Mouse (Mus musculus): ENCODE results near the gene Tmem231. TPM values are rescaled to one million over a fixed set of nuclear protein-coding genes. Genes with fewer than 3 reads are reported as not detected.

Gene Tmem231
- polyA plus RNA-seq, 2 experiments, result 15.7 to 16.3 TPM

DNA sequence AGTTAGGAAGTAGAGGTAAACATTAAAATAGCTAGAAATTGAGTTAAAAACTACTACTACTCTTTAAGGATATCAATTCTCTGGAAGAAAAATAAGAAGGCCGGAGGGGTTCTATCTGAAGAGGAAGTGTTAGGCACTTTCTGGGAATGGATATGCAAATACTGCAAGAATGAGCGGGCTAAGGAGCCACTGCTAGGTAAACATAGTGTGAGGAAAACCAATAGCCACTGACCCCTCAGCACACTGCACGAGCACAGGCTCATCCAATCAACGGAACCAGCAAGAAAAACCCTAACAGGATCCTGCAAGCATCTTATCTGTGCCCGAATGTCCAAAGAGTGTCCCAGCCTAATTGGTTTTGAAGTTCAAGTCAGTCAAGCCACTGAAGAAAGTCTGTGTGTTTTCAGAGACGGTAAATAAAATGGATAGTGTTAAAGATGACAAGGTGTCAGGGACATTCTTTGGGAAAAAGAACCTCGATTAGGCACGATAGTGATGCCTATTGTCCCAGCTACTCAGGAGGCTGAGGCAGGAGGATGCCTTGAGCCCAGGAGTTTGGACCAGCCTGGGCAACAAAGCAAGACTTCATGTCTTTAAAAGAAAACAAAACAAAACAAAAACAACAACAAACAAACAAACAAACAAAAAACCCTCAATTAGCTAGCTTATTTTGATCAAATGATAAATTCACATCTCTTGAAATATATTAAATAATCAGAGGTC, 68.4 kb downstream of the Tmem231 start:
- WGBS, result 95% methylated on average over 8 of the region's 8 CpGs
- Histone ChIP-seq H3K4me2 (replicated peaks; ENCODE audit: low read depth, low read length, severe bottlenecking) (no peak overlapping the region), H3K9me3 (ENCODE audit: control insufficient read depth, low read length) (no peaks in the 10 kb centered on the region), H3K27me3 (ENCODE audit: control insufficient read depth, insufficient read depth, low read length) (no peaks in the 10 kb centered on the region), H3K27ac (replicated peaks; ENCODE audit: low read depth, low read length) (no peak overlapping the region), H3K36me3 (ENCODE audit: control insufficient read depth, insufficient read depth, low read length) (peaks cover 20% of the 10 kb centered on the region), H3K4me3 (replicated peaks; ENCODE audit: low read length) (no peak overlapping the region), H3K4me1 (ENCODE audit: control insufficient read depth, insufficient read depth, low read length) (no peaks in the 10 kb centered on the region), H3K9ac (ENCODE audit: low read depth, low read length, severe bottlenecking) (no peak overlapping the region)
- ATAC-seq (ENCODE audit: low FRiP score, low read depth) (no peak), DNase-seq (ENCODE audit: low spot score) (no peak)
- no peak for TF ChIP-seq POLR2A (IDR thresholded peaks at IDR 0.05; ENCODE audit: borderline replicate concordance, extremely low read depth, insufficient read depth, insufficient read length)

GRCm38 (mm10) chr8:111864648-111865047, 69.0 kb downstream of the Tmem231 start:
- no peaks in the 10 kb centered on the region for H3K9me3 ChIP-seq (ENCODE audit: control insufficient read depth, low read length)
- no peak overlapping the region for H3K9ac ChIP-seq (ENCODE audit: low read depth, low read length, severe bottlenecking)
- no peaks in the 10 kb centered on the region for H3K27me3 ChIP-seq (ENCODE audit: control insufficient read depth, insufficient read depth, low read length)
- H3K4me1 ChIP-seq (ENCODE audit: control insufficient read depth, insufficient read depth, low read length), result no peaks in the 10 kb centered on the region
- H3K27ac ChIP-seq (replicated peaks; ENCODE audit: low read depth, low read length), result no peak overlapping the region
- peaks cover 20% of the 10 kb centered on the region for H3K36me3 ChIP-seq (ENCODE audit: control insufficient read depth, insufficient read depth, low read length)
- H3K4me3 ChIP-seq (replicated peaks; ENCODE audit: low read length), result no peak overlapping the region
- ATAC-seq (ENCODE audit: low FRiP score, low read depth) (no peak), DNase-seq (ENCODE audit: low spot score) (no peak)
- 93% methylated on average over 8 of the region's 8 CpGs for WGBS
- H3K4me2 ChIP-seq (replicated peaks; ENCODE audit: low read depth, low read length, severe bottlenecking), result no peak overlapping the region
- no peak for TF ChIP-seq POLR2A (IDR thresholded peaks at IDR 0.05; ENCODE audit: borderline replicate concordance, extremely low read depth, insufficient read depth, insufficient read length)

DNA sequence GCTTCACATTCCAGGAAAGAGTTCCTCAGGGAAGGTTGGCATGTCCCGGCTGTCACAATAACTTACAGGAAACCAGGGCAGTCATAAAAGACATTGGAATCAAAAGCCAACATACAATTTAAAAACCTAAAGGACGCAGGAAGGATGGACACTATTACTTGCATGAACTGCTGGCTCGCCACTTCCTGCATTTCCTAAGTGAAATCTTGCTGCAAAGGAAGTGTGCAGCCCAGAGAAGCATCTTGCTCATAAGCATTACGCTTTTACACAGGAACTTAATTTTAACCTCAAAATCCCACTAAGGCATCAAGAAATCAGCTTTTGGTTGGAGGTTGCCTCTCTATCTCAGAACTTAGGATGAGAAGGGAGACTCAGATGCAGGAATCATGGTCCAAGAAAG, 70.4 kb downstream of the Tmem231 start:
- no peaks in the 10 kb centered on the region for H3K27me3 ChIP-seq (ENCODE audit: control insufficient read depth, insufficient read depth, low read length)
- no peak for TF ChIP-seq POLR2A (IDR thresholded peaks at IDR 0.05; ENCODE audit: borderline replicate concordance, extremely low read depth, insufficient read depth, insufficient read length)
- no peak overlapping the region for H3K4me2 ChIP-seq (replicated peaks; ENCODE audit: low read depth, low read length, severe bottlenecking)
- no peak overlapping the region for H3K4me3 ChIP-seq (replicated peaks; ENCODE audit: low read length)
- H3K27ac ChIP-seq (replicated peaks; ENCODE audit: low read depth, low read length), result no peak overlapping the region
- H3K36me3 ChIP-seq (ENCODE audit: control insufficient read depth, insufficient read depth, low read length), result peaks cover 20% of the 10 kb centered on the region
- H3K9ac ChIP-seq (ENCODE audit: low read depth, low read length, severe bottlenecking), result no peak overlapping the region
- no peaks in the 10 kb centered on the region for H3K9me3 ChIP-seq (ENCODE audit: control insufficient read depth, low read length)
- no peaks in the 10 kb centered on the region for H3K4me1 ChIP-seq (ENCODE audit: control insufficient read depth, insufficient read depth, low read length)
- 77% methylated on average over 4 of the region's 4 CpGs for WGBS
- DNase-seq (ENCODE audit: low spot score) (no peak), ATAC-seq (ENCODE audit: low FRiP score, low read depth) (no peak)

Other genes with a start within 250 kb of the Tmem231 start
- 0.10 and 0.91 TPM in 2 replicates for gene Ctrb1, start 242.9 kb downstream of the Tmem231 start, polyA plus RNA-seq (2012; rRNA removed)
- gene Ctrb1, start 242.9 kb downstream of the Tmem231 start, polyA plus RNA-seq (2014; fragmentation: Nextera tagmentation; extraction: Ambion mirVana), result not detected in 2 replicates
- 55.5 and 79.4 TPM in 2 replicates for gene Bcar1, start 190.1 kb downstream of the Tmem231 start, polyA plus RNA-seq (2012; rRNA removed)
- 40.7 and 45.4 TPM in 2 replicates for gene Bcar1, start 190.1 kb downstream of the Tmem231 start, polyA plus RNA-seq (2014; fragmentation: Nextera tagmentation; extraction: Ambion mirVana)
- gene Cfdp1, start 79.6 kb downstream of the Tmem231 start, polyA plus RNA-seq (2012; rRNA removed), result 50.4 and 129 TPM in 2 replicates
- 210 and 219 TPM in 2 replicates for gene Cfdp1, start 79.6 kb downstream of the Tmem231 start, polyA plus RNA-seq (2014; fragmentation: Nextera tagmentation; extraction: Ambion mirVana)
- 5.8 and 7.0 TPM in 2 replicates for gene Tmem170, start 57.1 kb downstream of the Tmem231 start, polyA plus RNA-seq (2012; rRNA removed)
- 4.0 and 5.1 TPM in 2 replicates for gene Tmem170, start 57.1 kb downstream of the Tmem231 start, polyA plus RNA-seq (2014; fragmentation: Nextera tagmentation; extraction: Ambion mirVana)
- 11.7 and 17.0 TPM in 2 replicates for gene Chst5, start 23.4 kb downstream of the Tmem231 start, polyA plus RNA-seq (2012; rRNA removed)
- gene Chst5, start 23.4 kb downstream of the Tmem231 start, polyA plus RNA-seq (2014; fragmentation: Nextera tagmentation; extraction: Ambion mirVana), result 12.1 and 12.2 TPM in 2 replicates
- gene Gabarapl2, start 6.8 kb upstream of the Tmem231 start, polyA plus RNA-seq (2012; rRNA removed), result 55.6 and 56.6 TPM in 2 replicates
- gene Gabarapl2, start 6.8 kb upstream of the Tmem231 start, polyA plus RNA-seq (2014; fragmentation: Nextera tagmentation; extraction: Ambion mirVana), result 148 and 163 TPM in 2 replicates
- gene Adat1, start 58.4 kb upstream of the Tmem231 start, polyA plus RNA-seq (2012; rRNA removed), result 11.4 and 12.2 TPM in 2 replicates
- gene Adat1, start 58.4 kb upstream of the Tmem231 start, polyA plus RNA-seq (2014; fragmentation: Nextera tagmentation; extraction: Ambion mirVana), result 6.1 and 6.8 TPM in 2 replicates
- gene Kars, start 77.4 kb upstream of the Tmem231 start, polyA plus RNA-seq (2012; rRNA removed), result 99.2 and 124 TPM in 2 replicates
- 204 and 207 TPM in 2 replicates for gene Kars, start 77.4 kb upstream of the Tmem231 start, polyA plus RNA-seq (2014; fragmentation: Nextera tagmentation; extraction: Ambion mirVana)
- gene Terf2ip, start 77.5 kb upstream of the Tmem231 start, polyA plus RNA-seq (2012; rRNA removed), result 14.9 and 16.5 TPM in 2 replicates
- gene Terf2ip, start 77.5 kb upstream of the Tmem231 start, polyA plus RNA-seq (2014; fragmentation: Nextera tagmentation; extraction: Ambion mirVana), result 17.5 and 21.5 TPM in 2 replicates
- 0.22 and 0.34 TPM in 2 replicates for gene Gm6793, start 81.2 kb upstream of the Tmem231 start, polyA plus RNA-seq (2012; rRNA removed)
- 0.43 and 0.72 TPM in 2 replicates for gene Gm6793, start 81.2 kb upstream of the Tmem231 start, polyA plus RNA-seq (2014; fragmentation: Nextera tagmentation; extraction: Ambion mirVana)